Mouse (Mus musculus) kidney, adult 18-20 months (tissue): Measurements from ENCODE around the gene Dab2ip.

Experiments
- DNase-seq: peaks from one replicate; pipeline ENCODE4 v3.0.0; 2021

Dab2ip gene

GRCm38 (mm10) chr2:35559551-35559835 is 1.4 kb downstream of the Dab2ip start:
- DNase-seq = no peak

- DNase-seq = no peak
Observed at GRCm38 (mm10) chr2:35563722-35564121, 5.7 kb downstream of the Dab2ip start.

- no peak for DNase-seq
Observed at GRCm38 (mm10) chr2:35565051-35565836, 7.2 kb downstream of the Dab2ip start.

GRCm38 (mm10) chr2:35566957-35567693 is 9.1 kb downstream of the Dab2ip start:
- DNase-seq = no peak

GRCm38 (mm10) chr2:35567694-35568149 is 9.7 kb downstream of the Dab2ip start:
- no peak for DNase-seq

- no peak for DNase-seq
Observed at GRCm38 (mm10) chr2:35570743-35571142, 12.7 kb downstream of the Dab2ip start.

- no peak for DNase-seq
Observed at GRCm38 (mm10) chr2:35574643-35575042, 16.6 kb downstream of the Dab2ip start.

GRCm38 (mm10) chr2:35576675-35577074 is 18.6 kb downstream of the Dab2ip start:
- no peak for DNase-seq

GRCm38 (mm10) chr2:35580111-35580510 is 22.0 kb downstream of the Dab2ip start:
- no peak for DNase-seq

- peak; percentile 79 for DNase-seq
Observed at GRCm38 (mm10) chr2:35581501-35582340, 23.7 kb downstream of the Dab2ip start.

- DNase-seq = peak; percentile 93
Observed at GRCm38 (mm10) chr2:35582341-35582941, 24.4 kb downstream of the Dab2ip start.

- DNase-seq = no peak
Observed at GRCm38 (mm10) chr2:35583406-35583805, 25.3 kb downstream of the Dab2ip start.

- no peak for DNase-seq
Observed at GRCm38 (mm10) chr2:35584011-35584410, 25.9 kb downstream of the Dab2ip start.

- DNase-seq = no peak
Observed at GRCm38 (mm10) chr2:35588368-35588767, 30.3 kb downstream of the Dab2ip start.

GRCm38 (mm10) chr2:35589385-35589784 is 31.3 kb downstream of the Dab2ip start:
- DNase-seq = no peak

- peak; percentile 77 for DNase-seq
Observed at GRCm38 (mm10) chr2:35589800-35590199, 31.7 kb downstream of the Dab2ip start.

- DNase-seq = no peak
Observed at GRCm38 (mm10) chr2:35591961-35592724, 34.1 kb downstream of the Dab2ip start.

- DNase-seq = peak; percentile 57
Observed at GRCm38 (mm10) chr2:35592725-35593392, 34.8 kb downstream of the Dab2ip start.

- no peak for DNase-seq
Observed at GRCm38 (mm10) chr2:35593889-35594288, 35.8 kb downstream of the Dab2ip start.

- DNase-seq = peak; percentile 54
Observed at GRCm38 (mm10) chr2:35595102-35595501, 37.0 kb downstream of the Dab2ip start.

GRCm38 (mm10) chr2:35595718-35596117 is 37.7 kb downstream of the Dab2ip start:
- peak; percentile 59 for DNase-seq

GRCm38 (mm10) chr2:35596796-35597195 is 38.7 kb downstream of the Dab2ip start:
- DNase-seq = no peak
